Mouse (Mus musculus): ENCODE measurements around the gene Rtp3.

Gene Rtp3

GRCm38 (mm10) chr9:110984096-110984495, 6.3 kb downstream of the Rtp3 start:
- no peak for DNase-seq (ENCODE audit: extremely low read depth, insufficient read length, low spot score)

- no peak for DNase-seq (ENCODE audit: extremely low read depth, insufficient read length, low spot score)
These were observed 8.0 kb downstream of the Rtp3 start for GRCm38 (mm10) chr9:110982351-110982750.

- DNase-seq (ENCODE audit: extremely low read depth, insufficient read length, low spot score): no peak
These were observed 11.0 kb downstream of the Rtp3 start for GRCm38 (mm10) chr9:110979411-110979810.

- DNase-seq (ENCODE audit: extremely low read depth, insufficient read length, low spot score): no peak
These were observed 24.5 kb downstream of the Rtp3 start for GRCm38 (mm10) chr9:110965910-110966231.

DNA sequence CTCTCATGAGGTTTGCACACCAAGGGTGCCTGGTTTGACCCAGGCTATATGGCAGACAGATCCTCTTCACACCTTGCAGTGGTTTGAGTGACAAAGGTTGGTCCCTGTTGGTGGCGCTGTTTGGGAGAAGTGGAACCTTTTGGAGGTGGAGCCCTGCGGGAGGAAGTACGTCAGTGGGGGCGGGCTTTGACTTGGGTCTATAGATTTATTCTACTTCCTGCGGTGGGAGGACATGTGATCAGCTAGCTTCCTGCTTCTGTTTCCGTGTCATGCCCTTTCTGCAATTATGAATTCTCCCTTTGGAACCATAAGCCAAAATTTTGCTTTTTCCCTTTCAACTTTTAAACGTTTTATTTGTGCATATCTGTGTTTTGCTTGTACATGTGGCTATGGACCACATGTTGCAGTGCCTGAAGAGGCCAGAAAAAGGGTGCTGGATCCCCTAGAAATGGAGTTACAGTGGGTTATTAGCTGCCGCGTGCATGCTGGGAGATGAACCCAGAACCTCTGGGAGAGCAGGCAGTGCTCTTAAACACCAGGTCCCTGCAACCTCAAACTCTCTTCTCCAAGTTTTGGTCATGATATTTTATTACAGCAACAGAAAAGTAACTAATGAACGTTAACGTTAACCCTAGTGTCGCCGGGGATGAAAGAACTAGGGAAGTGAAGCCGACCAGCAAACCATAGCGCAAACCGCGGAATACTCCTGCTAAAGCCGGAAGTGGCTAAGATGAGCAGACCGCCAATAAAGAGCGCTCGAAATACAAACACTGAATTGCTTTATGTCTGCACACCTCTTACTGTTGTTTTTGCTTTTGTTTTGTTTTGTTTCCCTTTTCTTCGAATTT, 25.1 kb downstream of the Rtp3 start:
- DNase-seq (ENCODE audit: extremely low read depth, insufficient read length, low spot score): no peak

DNA sequence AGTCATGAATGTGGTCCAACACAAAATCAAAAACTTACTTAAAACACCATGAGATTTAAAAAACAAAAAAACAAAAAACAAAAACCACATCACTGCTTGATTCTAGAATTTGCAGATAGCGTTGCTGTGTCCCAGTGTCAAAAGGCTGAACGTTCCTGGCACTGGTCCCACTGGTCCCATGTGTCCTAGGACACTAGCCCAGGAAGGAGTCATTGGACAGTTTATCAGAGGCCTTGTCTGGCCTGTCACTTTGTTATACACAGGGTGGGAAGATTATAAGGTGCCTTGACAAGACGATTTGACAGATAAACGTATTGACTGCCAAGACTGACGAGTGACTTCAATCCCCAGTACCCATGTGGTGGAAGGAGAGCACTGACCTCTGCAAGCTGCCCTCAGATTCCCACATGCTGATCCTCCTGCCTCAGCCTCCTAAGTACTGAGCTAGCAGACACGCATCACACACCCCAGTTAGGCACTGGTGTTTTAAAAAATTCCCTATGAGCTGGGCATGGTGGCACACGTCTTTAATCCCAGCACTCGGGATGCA, 26.7 kb downstream of the Rtp3 start:
- DNase-seq (ENCODE audit: extremely low read depth, insufficient read length, low spot score): no peak

- no peak for DNase-seq (ENCODE audit: extremely low read depth, insufficient read length, low spot score)
These were observed 29.0 kb downstream of the Rtp3 start for GRCm38 (mm10) chr9:110961386-110961785.

DNA sequence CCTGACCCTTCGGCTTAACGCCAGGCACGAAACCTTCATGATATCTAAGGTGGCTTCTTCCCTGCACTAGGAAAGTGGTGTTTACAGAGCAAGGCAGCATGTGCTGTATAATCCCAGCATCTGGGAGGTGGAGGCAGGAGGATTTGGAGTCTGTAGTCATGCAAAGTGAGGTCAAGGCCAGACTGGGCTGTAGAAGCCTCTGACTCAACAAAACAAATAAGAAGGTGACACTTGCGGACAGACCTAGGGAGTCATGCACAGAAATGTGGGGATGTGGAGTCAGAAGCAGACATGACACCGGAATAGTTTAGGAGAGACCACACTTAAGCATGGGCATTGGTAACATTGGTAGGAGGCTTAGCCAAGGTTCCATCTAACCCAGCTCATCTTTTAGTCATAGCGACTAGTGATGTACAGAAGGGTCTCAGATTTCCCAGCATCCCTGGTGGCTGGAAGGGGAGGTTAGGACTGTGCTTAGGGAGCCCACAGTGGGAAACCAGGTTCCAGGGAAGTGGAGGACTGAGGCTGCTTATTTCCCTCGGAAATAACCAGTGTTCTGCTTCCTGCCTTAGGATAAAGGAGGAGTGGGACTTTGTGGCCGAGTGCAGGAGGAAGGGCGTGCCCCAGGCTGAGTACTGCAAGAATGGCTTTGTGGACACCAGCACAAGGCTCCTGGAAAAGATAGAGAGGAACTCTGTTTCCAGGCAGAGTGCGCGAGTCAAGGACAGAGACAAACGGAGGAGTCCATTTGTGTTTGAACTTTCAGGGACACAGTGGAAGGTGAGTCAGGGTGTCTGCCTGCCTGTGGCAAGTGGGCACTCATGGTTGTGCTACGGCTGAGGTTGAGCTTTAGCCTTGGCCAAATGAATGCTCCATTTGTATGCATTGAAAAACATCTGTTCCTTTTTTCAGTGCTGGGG, 29.9 kb downstream of the Rtp3 start:
- no peak for DNase-seq (ENCODE audit: extremely low read depth, insufficient read length, low spot score)

DNA sequence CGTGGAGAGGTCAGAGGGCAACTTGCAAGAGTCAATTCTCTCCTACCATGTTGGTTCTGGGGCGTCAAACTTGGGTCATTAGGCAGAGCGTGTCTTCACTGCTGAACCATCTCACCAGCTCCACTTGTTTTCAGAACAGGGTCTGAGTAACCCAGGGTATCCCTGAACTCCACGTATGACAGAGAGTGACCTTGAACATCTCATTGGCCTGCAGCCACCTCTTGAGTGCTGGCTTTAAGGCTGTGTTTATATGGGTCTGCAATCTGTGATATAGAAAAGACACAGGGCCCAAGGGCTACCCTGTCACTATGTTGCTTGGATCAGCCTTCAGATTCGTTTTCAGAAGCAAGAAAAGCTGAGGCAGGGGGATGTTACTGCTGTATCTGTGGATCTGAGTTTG, 30.7 kb downstream of the Rtp3 start:
- no peak for DNase-seq (ENCODE audit: extremely low read depth, insufficient read length, low spot score)

DNA sequence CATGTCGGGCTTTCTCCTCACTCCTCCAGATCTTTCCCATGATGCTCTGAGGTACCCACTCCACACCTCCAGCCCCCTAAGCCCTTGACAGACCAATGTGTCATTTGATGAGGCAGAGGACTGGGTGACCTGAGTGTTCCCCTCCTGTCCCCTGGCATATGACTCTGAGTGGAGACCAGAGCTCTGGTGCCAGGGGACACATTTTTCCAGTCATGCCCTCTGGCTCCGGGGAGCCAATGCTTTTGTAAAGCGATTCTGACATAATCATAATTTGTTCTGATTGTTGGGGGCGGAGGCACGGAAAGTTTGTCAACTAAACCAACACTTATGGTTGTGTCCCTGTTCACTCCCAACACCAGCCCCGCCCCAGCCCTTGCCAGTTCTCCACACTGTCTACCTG, 34.4 kb downstream of the Rtp3 start:
- DNase-seq (ENCODE audit: extremely low read depth, insufficient read length, low spot score): no peak

DNA sequence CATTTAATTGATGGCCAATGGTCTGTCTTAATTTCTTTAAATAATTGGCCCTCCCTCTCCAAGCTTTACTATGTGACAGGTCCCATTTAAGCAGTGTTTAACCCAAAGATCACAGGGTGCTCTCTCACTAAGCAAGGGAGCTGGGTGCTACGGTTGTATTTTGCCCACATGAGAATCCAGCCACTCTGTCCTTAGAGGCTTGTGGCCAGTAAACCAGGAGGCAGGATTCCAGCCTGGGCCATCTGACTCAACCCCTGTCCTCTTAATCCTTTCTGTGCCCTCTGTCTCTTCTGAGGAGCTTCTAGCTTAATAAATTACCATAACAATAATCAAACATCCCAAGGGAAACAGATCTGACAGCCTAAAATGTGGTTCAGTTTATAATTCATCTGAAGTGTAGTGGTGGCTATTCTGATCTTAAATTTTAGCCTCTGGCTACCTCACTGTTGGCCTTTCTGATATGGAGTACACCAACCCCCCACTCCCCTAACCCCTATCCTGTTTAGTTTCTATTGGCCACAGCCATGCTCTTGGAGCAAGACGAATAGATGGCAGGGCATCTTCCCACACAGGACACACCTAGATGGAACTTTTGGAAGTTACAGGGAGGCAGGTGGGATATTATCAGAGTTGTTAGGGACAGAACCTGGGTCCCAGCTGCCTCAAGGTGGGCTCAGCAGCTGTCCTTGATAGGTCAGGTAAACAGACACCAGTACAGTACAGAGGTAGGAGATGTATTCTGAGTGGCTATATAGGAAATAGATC, 35.5 kb downstream of the Rtp3 start:
- no peak for DNase-seq (ENCODE audit: extremely low read depth, insufficient read length, low spot score)

DNA sequence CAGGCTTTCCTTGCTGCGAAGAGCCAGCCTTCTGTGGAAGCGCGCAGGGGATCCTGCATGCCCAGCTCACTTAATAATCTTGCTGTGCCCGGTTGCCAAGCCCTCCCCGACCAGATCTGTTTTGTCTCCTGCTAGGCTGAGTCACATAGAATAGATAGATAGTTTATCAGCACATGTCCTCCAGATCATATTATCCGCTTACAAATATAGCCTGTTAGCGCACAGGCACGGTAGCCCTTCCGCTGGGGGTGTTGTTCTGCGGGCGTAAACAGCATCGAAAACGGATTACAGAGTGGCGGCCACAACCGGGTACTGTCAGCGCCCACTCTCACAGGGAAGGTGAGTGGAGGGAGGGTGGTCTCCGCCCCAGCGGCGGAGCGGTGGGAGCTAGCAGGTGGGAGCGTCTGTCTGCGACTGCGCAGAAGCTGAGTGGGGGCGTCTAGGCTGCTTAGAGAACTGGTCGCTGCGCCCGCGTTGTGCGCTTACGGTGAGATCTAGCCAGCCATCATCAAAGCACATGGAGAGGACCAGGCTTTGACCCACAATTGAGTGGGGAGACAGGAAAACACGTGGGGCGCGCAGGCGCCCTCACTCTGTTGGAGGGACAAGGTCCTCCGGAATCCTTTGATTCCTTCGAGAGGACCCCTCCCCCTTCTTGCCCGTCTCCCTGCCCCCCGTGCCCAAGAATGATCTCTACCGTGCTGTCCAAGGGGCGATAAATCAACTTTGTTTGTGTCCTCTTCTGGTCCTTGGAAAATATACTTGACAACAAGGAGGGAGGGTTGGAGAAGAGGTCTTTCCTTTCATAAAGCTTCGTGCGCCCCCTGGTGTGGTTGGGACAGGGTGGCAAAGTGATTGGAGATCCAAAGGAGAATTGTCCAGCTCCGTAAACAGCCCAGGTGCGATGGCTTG, 36.6 kb downstream of the Rtp3 start:
- DNase-seq (ENCODE audit: extremely low read depth, insufficient read length, low spot score): no peak

- no peak for DNase-seq (ENCODE audit: extremely low read depth, insufficient read length, low spot score)
These were observed 37.3 kb downstream of the Rtp3 start for GRCm38 (mm10) chr9:110952931-110953549.

GRCm38 (mm10) chr9:110952398-110952797, 38.0 kb downstream of the Rtp3 start:
- no peak for DNase-seq (ENCODE audit: extremely low read depth, insufficient read length, low spot score)

- no peak for DNase-seq (ENCODE audit: extremely low read depth, insufficient read length, low spot score)
These were observed 38.5 kb downstream of the Rtp3 start for GRCm38 (mm10) chr9:110951866-110952265.

GRCm38 (mm10) chr9:110951397-110951796, 39.0 kb downstream of the Rtp3 start, which contains the start of gene Lrrc2:
Gene Lrrc2 (plus strand): TSS chr9:110951545.
- DNase-seq (ENCODE audit: extremely low read depth, insufficient read length, low spot score): no peak

DNA sequence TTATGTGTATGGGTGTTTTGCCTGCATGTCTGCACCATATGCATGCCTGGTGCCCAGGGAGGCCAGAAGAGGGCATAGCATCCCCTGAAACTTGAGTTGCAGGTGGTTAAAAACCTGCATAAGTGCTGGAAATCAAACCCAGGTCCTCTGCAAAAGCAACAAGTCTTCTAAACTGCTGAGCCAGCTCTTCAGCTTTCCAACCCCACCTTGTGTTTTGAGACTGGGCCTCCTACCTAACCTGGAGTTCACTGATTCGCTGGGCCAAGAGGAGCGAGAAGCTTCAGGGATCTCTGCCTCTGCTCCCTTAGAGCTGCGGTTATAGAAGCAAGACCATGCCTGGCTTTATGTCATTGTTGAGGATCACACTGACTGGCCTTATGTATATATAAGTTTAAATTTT, 40.3 kb downstream of the Rtp3 start:
- DNase-seq (ENCODE audit: extremely low read depth, insufficient read length, low spot score): no peak

- DNase-seq (ENCODE audit: extremely low read depth, insufficient read length, low spot score): no peak
These were observed 41.5 kb downstream of the Rtp3 start for GRCm38 (mm10) chr9:110948813-110949310.

DNA sequence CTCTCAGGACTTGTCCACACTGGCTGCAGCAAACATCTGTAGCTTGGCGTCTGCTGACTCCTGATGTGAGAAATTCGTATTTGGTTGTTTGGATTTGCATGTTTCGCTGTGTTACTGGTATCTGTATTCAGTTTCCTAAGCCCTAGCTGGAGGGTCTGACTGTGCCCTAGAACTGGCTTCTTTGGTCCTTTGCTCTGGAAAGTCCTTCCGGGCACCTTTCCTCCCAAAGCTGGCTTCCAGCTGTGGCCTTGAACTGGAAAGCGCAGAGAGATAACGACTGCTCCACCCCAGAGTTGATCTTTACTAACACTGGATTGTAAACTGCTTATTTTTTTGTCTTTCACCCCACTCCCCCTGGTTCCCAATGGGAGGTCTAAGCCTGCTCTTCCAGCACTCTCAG, 42.5 kb downstream of the Rtp3 start:
- no peak for DNase-seq (ENCODE audit: extremely low read depth, insufficient read length, low spot score)
